Mouse (Mus musculus): ENCODE data around the gene Homez.

DNA sequence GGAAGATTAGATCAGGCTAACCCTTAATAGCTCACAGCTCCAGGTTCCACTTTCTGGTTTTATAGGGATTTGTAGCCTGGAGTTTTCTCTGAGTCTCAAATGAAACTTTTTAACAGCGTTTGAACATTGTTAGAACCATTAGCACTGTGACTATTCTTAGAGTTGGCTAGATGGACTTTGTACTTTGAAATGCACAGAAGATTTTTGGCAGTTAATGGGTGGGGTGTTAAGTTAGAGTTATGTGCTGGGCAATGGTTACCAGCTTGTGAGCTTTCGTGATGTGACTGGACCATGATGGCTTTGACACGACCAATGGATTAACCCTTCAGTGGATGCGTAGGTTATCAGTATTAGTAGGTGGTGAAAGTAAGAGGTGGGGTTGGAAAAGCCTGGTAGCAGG is 64.6 kb downstream of the Homez start:
- no peak for TF ChIP-seq POLR2A (IDR thresholded peaks at IDR 0.05; ENCODE audit: insufficient read depth, low read depth, low read length)
- TF ChIP-seq CTCF (IDR thresholded peaks at IDR 0.05; ENCODE audit: insufficient read depth, low read depth, low read length) = no peak

Measured in olfactory bulb, adult 2 months (tissue).